Mouse (Mus musculus): ENCODE results near the gene Plpp4. TPM values are rescaled to one million over a fixed set of nuclear protein-coding genes. Genes with fewer than 3 reads are reported as not detected.

Gene Plpp4
- total RNA-seq, 2 experiments from 2014 or later, result 0.27 to 0.45 TPM

GRCm38 (mm10) chr7:129303356-129303755 lies 46.5 kb downstream of the Plpp4 start:
- no peak for DNase-seq

GRCm38 (mm10) chr7:129307042-129307825 lies 50.4 kb downstream of the Plpp4 start:
- peak; percentile 30 for DNase-seq

DNA sequence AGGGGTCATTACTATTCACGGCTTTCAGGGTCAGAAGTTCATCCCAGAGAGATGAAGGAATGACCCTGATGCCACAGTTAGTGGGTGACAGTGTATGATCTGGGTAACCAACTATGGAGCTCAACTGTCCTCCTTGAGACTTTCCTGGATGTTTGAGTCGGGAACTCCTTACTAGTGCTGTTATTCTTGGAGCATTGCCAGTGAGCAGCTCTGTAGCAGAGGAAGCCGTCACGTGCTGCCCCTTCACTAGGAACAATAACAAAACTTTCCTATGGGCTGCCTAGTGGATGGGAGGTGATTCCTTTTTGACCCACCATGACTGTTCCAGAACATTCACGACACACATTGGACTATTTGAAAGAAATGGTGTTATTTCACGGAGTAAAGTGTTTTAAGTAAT lies 51.8 kb downstream of the Plpp4 start:
- no peak for DNase-seq

DNA sequence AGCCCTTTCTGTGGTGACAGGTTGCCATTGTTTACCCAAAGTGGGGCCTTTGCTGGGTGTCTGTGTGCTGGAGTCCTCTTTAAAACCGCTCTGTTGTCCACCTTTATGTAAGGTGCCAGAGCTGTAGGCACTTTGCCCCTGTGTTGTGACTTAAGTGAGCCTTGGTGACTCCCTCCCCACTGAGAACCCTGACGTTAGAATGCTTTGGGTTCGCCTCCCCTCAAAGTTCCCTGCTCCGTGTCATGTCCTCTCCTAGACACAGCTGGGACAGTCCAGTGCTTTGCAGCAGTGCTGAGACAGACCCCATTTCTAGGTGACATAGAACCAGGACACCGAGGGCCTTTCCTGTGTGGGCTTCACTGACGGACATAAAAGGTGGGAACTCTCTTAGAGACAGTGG lies 55.7 kb downstream of the Plpp4 start:
- DNase-seq, result no peak

- DNase-seq, result peak; percentile 15
Measured at GRCm38 (mm10) chr7:129313969-129314368, 57.1 kb downstream of the Plpp4 start.

DNA sequence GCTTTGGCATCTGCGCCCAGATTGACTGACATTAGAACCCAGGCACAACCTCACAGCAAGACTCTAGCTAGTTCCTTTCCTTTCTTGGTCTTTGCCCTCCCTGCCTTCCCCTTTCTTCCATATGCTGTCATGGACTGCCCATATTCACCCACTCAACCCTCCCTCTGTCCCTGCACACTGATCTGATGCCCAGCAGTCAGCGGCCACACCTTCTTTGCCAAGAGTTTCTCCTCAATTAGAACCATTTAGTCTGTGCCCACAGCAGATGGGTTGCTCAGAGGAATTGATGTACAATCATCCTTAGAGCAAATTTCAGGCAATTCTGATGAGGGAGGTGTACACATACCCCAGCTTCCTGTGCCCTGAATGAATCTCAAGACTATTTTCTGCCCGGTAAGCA lies 83.3 kb downstream of the Plpp4 start:
- no peak for DNase-seq

DNA sequence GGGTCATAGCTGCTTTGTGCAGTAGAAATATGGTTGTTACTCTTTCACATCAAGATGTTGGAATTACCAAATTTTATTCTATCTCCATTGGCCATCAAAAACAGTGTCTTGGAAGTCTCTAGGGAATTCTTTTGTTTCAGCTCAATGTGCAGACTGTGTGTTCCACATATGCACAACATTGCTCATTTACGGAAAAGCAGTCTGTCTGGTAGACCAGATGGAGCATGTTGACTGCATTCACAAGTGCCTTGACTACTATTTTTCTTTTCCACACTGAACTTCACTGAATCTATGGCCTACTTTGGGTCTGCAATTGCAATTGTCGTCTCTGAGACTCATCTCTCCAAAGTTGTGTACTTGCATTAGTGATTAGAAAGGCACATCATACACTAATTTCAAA lies 98.7 kb downstream of the Plpp4 start:
- DNase-seq, result no peak

DNA sequence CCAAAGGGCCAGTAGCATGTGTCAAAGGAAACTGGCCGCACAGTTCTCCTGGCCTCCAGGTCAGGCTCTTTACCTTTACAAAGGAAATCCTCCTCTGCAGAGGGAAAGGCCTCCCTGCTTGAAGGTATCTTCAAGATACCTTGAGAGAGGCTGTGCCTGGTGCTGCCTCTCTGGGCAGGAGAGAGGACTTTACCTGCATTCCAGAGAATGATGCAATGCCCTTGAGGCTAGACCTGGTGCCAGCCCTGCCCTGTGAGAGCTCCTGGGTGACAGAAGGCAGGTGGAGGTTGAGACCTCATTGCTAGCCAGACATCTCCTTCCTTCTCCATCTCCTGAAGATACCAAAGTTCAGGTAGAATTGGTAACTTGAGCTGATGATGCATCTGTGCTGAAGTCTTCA lies 118.5 kb downstream of the Plpp4 start:
- no peak for DNase-seq

DNA sequence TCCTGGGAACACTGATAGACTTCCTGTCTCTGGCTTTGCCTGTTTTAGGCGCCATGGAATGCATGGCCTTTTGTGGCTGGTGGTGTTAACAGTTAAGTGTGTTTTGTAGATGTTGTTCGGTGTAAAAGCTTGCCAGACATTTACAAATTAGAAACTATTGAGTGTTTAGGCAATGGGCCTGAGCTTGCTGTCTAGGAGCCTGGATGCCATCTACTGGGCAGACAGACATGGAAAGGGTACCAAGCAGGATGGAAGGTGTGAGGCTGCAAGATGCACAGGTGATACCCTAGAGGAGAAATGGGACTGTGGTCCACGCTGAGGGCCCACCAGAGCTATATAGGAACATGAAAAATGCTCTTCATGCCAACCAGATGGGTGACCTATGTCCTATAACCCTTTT lies 128.3 kb downstream of the Plpp4 start:
- DNase-seq, result no peak

DNA sequence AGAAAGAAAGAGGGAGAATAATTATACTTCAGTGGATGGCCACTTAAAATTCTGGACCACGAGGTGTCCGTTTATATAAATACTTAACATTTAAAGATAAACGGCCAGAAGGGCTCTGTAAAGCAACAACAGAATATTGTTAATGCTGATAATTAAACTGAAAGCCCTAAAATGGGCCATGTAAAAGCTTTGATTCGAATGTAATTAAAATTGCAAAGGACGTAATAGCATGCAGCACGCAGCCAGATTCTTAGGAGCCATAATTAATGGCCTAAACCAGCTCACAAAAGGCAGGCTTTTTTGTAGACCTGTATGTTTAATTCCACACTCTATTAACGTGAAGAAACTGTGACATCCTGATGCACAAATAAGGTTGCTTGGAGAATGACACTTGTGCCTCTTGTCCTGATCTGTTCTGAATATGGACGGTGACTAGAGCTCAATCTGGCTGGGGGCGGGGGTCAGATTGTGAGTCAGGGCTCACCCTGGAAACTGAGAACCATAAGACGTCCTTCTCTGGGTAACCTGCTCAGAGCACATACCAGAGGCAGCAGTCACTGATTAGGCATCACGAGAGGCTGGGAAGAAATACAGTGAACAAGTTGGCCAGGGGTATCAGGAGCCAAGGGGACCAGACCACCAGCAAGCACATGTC lies 136.1 kb downstream of the Plpp4 start:
- DNase-seq, result no peak

GRCm38 (mm10) chr7:129396561-129396960 lies 139.7 kb downstream of the Plpp4 start:
- DNase-seq, result peak; percentile 57

DNA sequence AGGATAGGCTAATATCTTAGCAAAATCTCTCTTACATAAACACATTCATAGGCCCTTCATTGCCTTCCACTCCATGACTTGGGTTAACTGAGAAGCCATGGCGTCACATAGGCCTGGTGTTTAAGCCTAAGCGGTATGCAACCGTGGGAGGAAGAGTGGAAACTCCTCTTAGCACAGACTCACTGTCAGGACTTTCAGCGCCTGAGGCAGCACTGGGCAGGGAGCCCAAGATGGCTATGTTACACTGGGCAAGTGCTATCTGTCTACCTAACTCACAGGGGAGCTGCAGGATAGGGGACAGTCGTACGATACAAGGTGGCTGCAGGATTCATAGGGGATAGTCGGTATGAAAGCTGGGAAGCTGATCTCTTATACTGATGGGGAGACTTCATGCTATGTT lies 142.2 kb downstream of the Plpp4 start:
- DNase-seq, result peak; percentile 10

DNA sequence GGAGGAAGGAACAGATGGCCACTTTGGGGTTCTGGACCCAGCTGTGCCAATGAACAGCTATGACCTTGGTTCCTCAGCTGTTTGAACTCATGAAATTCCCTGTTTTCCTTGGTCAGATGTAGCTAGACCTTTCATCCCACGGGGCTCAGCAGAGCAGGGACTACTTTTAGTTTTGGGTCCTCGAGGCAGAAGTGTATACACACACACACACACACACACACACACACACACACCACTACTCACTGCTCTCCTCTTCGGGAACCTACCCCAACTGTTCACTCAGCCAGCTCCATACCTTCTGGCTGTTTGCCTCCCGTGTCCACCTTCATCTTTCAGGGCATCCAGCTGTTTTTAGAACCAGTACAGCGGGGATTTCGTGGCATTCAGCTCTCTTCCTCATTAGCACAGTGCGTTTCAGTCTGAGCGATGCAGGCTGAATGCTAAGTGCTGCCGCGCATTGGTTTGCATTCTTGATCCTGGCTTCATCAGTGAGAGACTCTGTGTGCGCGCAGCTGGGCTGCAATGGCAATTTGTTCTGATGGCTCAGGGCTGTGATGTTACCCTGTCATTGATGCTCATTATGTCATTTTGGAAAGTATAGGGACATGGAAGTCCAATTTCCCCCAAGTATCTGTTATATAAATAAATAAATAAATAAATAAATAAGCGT lies 146.0 kb downstream of the Plpp4 start:
- DNase-seq, result no peak

- no peak for DNase-seq
Measured at GRCm38 (mm10) chr7:129406069-129406468, 149.2 kb downstream of the Plpp4 start.

DNA sequence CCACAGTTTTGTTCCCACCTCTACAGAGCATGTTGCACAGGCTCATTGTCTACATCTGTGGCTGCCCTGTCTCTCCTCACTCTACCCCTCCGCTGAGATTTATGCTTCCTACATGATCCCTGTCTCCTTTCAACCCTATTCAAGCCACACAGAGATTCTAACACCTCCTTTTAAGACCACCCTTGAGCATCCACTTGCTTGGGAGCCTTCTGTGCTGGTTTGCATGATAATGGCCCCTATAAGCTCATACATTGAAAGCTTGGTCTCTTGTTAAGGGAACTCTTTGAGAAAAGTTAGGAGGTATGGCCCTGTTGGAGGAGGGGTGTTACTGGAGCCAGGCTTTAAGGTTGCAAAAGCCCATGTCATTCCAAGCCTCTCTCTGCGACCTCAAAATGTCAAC lies 155.9 kb downstream of the Plpp4 start:
- DNase-seq, result no peak

GRCm38 (mm10) chr7:129415179-129415578 lies 158.3 kb downstream of the Plpp4 start:
- DNase-seq, result no peak

DNA sequence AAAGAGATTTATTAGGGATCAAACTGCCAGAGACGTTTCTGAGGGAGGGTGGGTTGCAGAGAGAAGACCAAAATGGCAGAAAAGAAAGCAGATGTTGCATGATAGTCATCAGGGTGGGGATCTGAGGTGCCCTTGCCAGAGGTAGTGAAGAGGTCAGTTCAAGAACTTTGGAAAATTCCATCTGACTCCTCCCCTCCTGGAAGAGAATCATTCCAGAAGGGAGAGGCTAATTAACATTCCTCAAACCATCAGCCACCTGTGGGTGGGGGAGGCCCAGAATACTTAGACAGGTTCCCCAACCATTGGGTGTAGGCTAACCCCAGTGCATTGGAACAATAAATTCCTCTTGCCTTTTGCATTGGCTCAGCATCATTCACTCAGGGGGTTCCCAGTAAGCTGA lies 164.3 kb downstream of the Plpp4 start:
- DNase-seq, result no peak

GRCm38 (mm10) chr7:129425554-129425953 lies 168.7 kb downstream of the Plpp4 start:
- peak; percentile 74 for DNase-seq

GRCm38 (mm10) chr7:129428794-129429193 lies 172.0 kb downstream of the Plpp4 start:
- no peak for DNase-seq

DNA sequence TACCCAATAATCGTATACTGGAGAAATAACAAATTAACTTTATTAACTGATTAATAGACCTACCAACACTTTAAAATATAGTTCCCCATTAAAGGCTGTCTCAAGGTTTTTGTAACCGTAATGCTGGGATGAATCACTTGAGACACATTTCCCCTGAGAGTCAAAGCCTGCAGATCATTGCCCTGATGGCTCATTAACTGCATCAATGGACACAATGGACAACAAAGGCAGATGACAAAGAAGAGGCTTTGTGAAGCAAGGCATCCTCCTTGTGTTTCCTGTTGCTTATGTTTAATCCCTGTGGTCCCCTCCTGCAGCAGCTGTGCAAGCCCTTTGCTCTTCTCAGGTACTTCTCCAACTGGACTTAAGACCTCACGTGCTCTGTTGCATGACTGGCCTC lies 173.1 kb downstream of the Plpp4 start:
- no peak for DNase-seq

All from adrenal gland, postnatal 10 days (tissue).